Mouse (Mus musculus) ES-E14 (cell line): ENCODE data around the gene Dna2. TPM values are rescaled to one million over a fixed set of nuclear protein-coding genes. Genes with fewer than 3 reads are reported as not detected.

Source experiments
- DNase-seq: peaks from one replicate; pipeline ENCODE4 v3.0.0-alpha.2; 2013; ENCODE audit warnings: low read depth, low spot score
- H3K27ac ChIP-seq: 2 replicates; pipeline ENCODE4 v1.5.1; 2012; ENCODE audit warnings: low read depth, mild to moderate bottlenecking, low read length, moderate library complexity, mixed read lengths; ENCODE audit not compliant: poor library complexity, insufficient read depth, severe bottlenecking
- H3K36me3 ChIP-seq: 2 replicates; pipeline ENCODE4 v1.6.1; 2012; ENCODE audit warnings: mild to moderate bottlenecking, low read length, moderate library complexity, mixed read lengths; ENCODE audit not compliant: control insufficient read depth, poor library complexity, insufficient read depth, severe bottlenecking
- H3K4me1 ChIP-seq, 2 experiments: fragments of 150-350 bp in 1 of 2; sonication (generic) in 1 of 2; 2 replicates each; pipeline ENCODE4 v1.6.1; 2012; ENCODE audit warnings: low read length in 2 of 2, mild to moderate bottlenecking in 1 of 2, mixed read lengths in 1 of 2; ENCODE audit not compliant: control insufficient read depth in 2 of 2, insufficient read depth in 2 of 2, poor library complexity in 1 of 2
- H3K4me3 ChIP-seq, 2 experiments: fragments of 150-350 bp in 1 of 2; sonication (generic) in 1 of 2; 2 replicates each; pipeline ENCODE4 v1.5.1; 2012; ENCODE audit warnings: low read length in 2 of 2, low read depth in 1 of 2, mild to moderate bottlenecking in 1 of 2, mixed read lengths in 1 of 2; ENCODE audit not compliant: insufficient read depth in 1 of 2, poor library complexity in 1 of 2, severe bottlenecking in 1 of 2
- H3K9ac ChIP-seq: 2 replicates; pipeline ENCODE4 v1.6.1; 2012; ENCODE audit warnings: low read depth, mild to moderate bottlenecking, low read length, mixed read lengths; ENCODE audit not compliant: poor library complexity, insufficient read depth, severe bottlenecking
- H3K9me3 ChIP-seq: fragments of 150-350 bp; sonication (generic); 2 replicates; pipeline ENCODE4 v1.6.1; 2012; ENCODE audit warnings: low read depth, mild to moderate bottlenecking, low read length; ENCODE audit not compliant: control insufficient read depth, insufficient read depth
- CHD2 ChIP-seq: IDR thresholded peaks from 2 replicates; pipeline ENCODE4 v1.6.1; 2014; ENCODE audit warnings: mild to moderate bottlenecking, low read depth, low read length, inconsistent platforms
- HCFC1 ChIP-seq: IDR thresholded peaks from 2 replicates; pipeline ENCODE4 v1.6.1; 2012; ENCODE audit warnings: low read length, inconsistent platforms, borderline replicate concordance; ENCODE audit not compliant: insufficient read depth
- MAFK ChIP-seq: IDR thresholded peaks from 2 replicates; pipeline ENCODE4 v1.6.1; 2014; ENCODE audit warnings: mild to moderate bottlenecking, low read depth, low read length, inconsistent platforms; ENCODE audit not compliant: insufficient read depth
- ZC3H11A ChIP-seq: IDR thresholded peaks from 2 replicates; pipeline ENCODE4 v1.6.1; 2012; ENCODE audit warnings: low read depth, mild to moderate bottlenecking, inconsistent platforms, low read length, borderline replicate concordance
- ZNF384 ChIP-seq: IDR thresholded peaks from 2 replicates; pipeline ENCODE4 v1.6.1; 2012; ENCODE audit warnings: low read depth, low read length, inconsistent platforms
- in situ Hi-C, 2 experiments: fragments of 600-800 bp; cut with MboI; formaldehyde crosslinking; loops; one replicate each; pipeline ENCODE4 v1.15.1; 2025; ENCODE audit warnings: low sequenced_read_pairs in 2 of 2, inconsistent platforms in 1 of 2; ENCODE audit not compliant: unreplicated experiment in 2 of 2
- total RNA-seq: library from RNA; depleted of rRNA; stranded (reverse); fragments of 300-350 nt; gene quantifications from 2 replicates; pipeline ENCODE4 v1.2.3, GENCODE M21; 2012

Dna2 gene
- total RNA-seq, 1 experiment, result 26.4 TPM

- TF ChIP-seq HCFC1, result no peak
- TF ChIP-seq MAFK, result no peak
- no peak for TF ChIP-seq ZNF384
- no peak for TF ChIP-seq ZC3H11A
- no peak for TF ChIP-seq CHD2
These were observed 14.4 kb upstream of the Dna2 start for GRCm38 (mm10) chr10:62932381-62932780.

GRCm38 (mm10) chr10:62944975-62945580 lies 1.7 kb upstream of the Dna2 start:
- TF ChIP-seq CHD2 (no peak), ZNF384 (no peak), MAFK (no peak), ZC3H11A (no peak), HCFC1 (no peak)
- in situ Hi-C loops, result no loop called here
- no peak overlapping the region for H3K9ac ChIP-seq
- peaks cover 5% of the 10 kb centered on the region; the same call in 1 of the 2 replicates for H3K36me3 ChIP-seq
- no peak overlapping the region for H3K27ac ChIP-seq
- H3K4me3 ChIP-seq, result no peak overlapping the region
- DNase-seq, result no peak
- peaks cover 0 to 2% of the 10 kb centered on the region in 2 experiments; a peak in 1 of 4 replicates for H3K4me1 ChIP-seq
- no peaks in the 10 kb centered on the region for H3K9me3 ChIP-seq

More at GRCm38 (mm10) chr10:62932381-62932780, 14.4 kb upstream of the Dna2 start:
- no peaks in the 10 kb centered on the region for H3K36me3 ChIP-seq
- no peak overlapping the region for H3K4me3 ChIP-seq
- no peak for DNase-seq
- H3K9me3 ChIP-seq, result no peaks in the 10 kb centered on the region
- no peaks in the 10 kb centered on the region for H3K4me1 ChIP-seq
- in situ Hi-C loops, result no loop called here
- no peak overlapping the region for H3K9ac ChIP-seq
- no peak overlapping the region for H3K27ac ChIP-seq

GRCm38 (mm10) chr10:62948551-62948950 lies 1.7 kb downstream of the Dna2 start:
- H3K36me3 ChIP-seq, result peaks cover 18% of the 10 kb centered on the region
- in situ Hi-C loops, result no loop called here
- peaks cover 2 to 4% of the 10 kb centered on the region in 2 experiments; a peak in 2 of 4 replicates for H3K4me1 ChIP-seq
- H3K9ac ChIP-seq, result no peak overlapping the region
- no peak overlapping the region for H3K4me3 ChIP-seq
- DNase-seq, result no peak
- no peaks in the 10 kb centered on the region for H3K9me3 ChIP-seq
- no peak overlapping the region for H3K27ac ChIP-seq
- no peak for TF ChIP-seq ZNF384
- no peak for TF ChIP-seq MAFK
- TF ChIP-seq HCFC1, result no peak
- TF ChIP-seq ZC3H11A, result no peak
- no peak for TF ChIP-seq CHD2

GRCm38 (mm10) chr10:62963956-62964355 lies 17.1 kb downstream of the Dna2 start:
- no peak for TF ChIP-seq HCFC1
- TF ChIP-seq ZNF384, result no peak
- TF ChIP-seq ZC3H11A, result no peak
- no peak for TF ChIP-seq MAFK
- TF ChIP-seq CHD2, result no peak
- DNase-seq, result no peak
- H3K9ac ChIP-seq, result no peak overlapping the region
- H3K27ac ChIP-seq, result no peak overlapping the region
- no peak overlapping the region for H3K4me3 ChIP-seq
- H3K36me3 ChIP-seq, result peaks cover 64% of the 10 kb centered on the region
- H3K4me1 ChIP-seq, result no peaks in the 10 kb centered on the region
- in situ Hi-C loops, result no loop called here
- peaks cover 2% of the 10 kb centered on the region; the same call in 1 of the 2 replicates for H3K9me3 ChIP-seq

- Histone ChIP-seq H3K27ac (no peak overlapping the region), H3K9ac (no peak overlapping the region), H3K9me3 (peaks cover 2% of the 10 kb centered on the region; the same call in 1 of the 2 replicates), H3K4me1 (no peaks in the 10 kb centered on the region), H3K4me3 (no peak overlapping the region), H3K36me3 (peaks cover 69% of the 10 kb centered on the region)
- no peak for TF ChIP-seq HCFC1
- TF ChIP-seq ZC3H11A, result no peak
- no peak for TF ChIP-seq MAFK
- no peak for TF ChIP-seq CHD2
- no peak for TF ChIP-seq ZNF384
- in situ Hi-C loops, result no loop called here
- DNase-seq, result no peak
These were observed 19.0 kb downstream of the Dna2 start for GRCm38 (mm10) chr10:62965796-62966195.
